Mouse (Mus musculus) gastrocnemius, adult 2 months (tissue): Measurements from ENCODE around the gene Scml4. TPM values are rescaled to one million over a fixed set of nuclear protein-coding genes. Genes with fewer than 3 reads are reported as not detected.

Source experiments
- DNase-seq: peaks from one replicate; pipeline ENCODE4 v3.0.0; 2022
- H3K27ac ChIP-seq: fragments of 200-600 bp; 2 replicates; pipeline ENCODE4 v1.8.1; 2022; ENCODE audit warnings: mild to moderate bottlenecking
- H3K4me3 ChIP-seq: fragments of 200-600 bp; 2 replicates; pipeline ENCODE4 v1.8.1; 2022; ENCODE audit warnings: mild to moderate bottlenecking, moderate library complexity
- CTCF ChIP-seq: fragments of 200-600 bp; IDR thresholded peaks from 2 replicates; pipeline ENCODE4 v1.8.1; 2022; ENCODE audit warnings: antibody characterized with exemption, mild to moderate bottlenecking, moderate library complexity
- intact Hi-C: fragments of 180-260 bp; cut with DNase I; formaldehyde crosslinking; loops from one replicate; pipeline ENCODE4 v1.15.1; 2025
- total RNA-seq, 2 experiments: library from RNA; stranded (reverse); gene quantifications; 2 replicates each; pipeline ENCODE4 v1.2.3; 2021

Scml4 gene
- total RNA-seq, 2 experiments from 2014 or later, result 0.46 to 0.59 TPM

DNA sequence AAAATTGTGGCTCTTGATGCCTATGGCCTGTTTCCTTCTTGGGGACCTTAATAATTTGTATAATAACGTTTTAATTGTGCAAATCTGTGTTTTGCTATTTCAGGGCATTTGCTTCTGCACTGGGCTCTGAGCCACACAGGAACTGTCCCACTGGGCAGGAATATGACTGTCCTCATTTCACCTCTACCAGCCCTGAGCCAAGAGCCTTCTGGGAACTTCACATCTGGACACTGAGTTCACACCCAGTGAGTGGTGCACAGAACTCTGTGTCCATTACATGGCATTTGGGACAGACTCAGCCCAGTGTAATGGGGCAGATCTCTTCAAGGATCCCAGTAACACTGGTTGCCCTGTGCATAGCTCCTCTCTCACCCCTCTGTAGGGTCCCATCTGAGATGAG, 16.8 kb upstream of the Scml4 start:
- intact Hi-C loops, result loop anchor here (5.0 kb wide), 1 partner anchor 49 kb away; no protein-coding TSS in a partner anchor
- TF ChIP-seq CTCF, result no peak
- peak; percentile 59 for DNase-seq
- 0 out of 2 replicates have a peak overlapping the region, but pooled peaks have one; percentile 16 for H3K27ac ChIP-seq
- H3K4me3 ChIP-seq, result no peak overlapping the region

- TF ChIP-seq CTCF, result no peak
- no peak overlapping the region for H3K4me3 ChIP-seq
- no peak overlapping the region for H3K27ac ChIP-seq
- no peak for DNase-seq
- intact Hi-C loops, result no loop called here
Observed at GRCm38 (mm10) chr10:42845480-42845879, 14.7 kb upstream of the Scml4 start.

GRCm38 (mm10) chr10:42848179-42849080, 11.7 kb upstream of the Scml4 start:
- TF ChIP-seq CTCF, result no peak
- intact Hi-C loops, result no loop called here
- Histone ChIP-seq H3K27ac (no peak overlapping the region), H3K4me3 (no peak overlapping the region)
- DNase-seq, result no peak

DNA sequence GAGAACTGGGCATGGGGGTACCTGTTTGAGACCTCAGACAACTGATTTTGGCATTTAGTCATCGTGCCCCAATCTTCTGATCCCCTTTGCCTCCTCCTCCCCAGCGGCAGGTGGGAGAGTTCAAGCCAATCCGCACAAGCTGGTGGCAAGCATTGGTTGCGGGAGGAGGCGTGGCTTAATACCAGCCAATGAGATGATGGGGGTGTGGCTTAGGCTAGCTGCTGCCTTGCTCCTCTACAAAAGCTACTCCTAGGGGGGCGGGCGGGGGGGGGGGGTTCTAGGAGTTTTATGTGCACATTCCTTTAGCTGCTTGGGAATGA, 11.1 kb upstream of the Scml4 start:
- Histone ChIP-seq H3K27ac (no peak overlapping the region), H3K4me3 (no peak overlapping the region)
- no peak for TF ChIP-seq CTCF
- intact Hi-C loops, result no loop called here
- DNase-seq, result no peak

DNA sequence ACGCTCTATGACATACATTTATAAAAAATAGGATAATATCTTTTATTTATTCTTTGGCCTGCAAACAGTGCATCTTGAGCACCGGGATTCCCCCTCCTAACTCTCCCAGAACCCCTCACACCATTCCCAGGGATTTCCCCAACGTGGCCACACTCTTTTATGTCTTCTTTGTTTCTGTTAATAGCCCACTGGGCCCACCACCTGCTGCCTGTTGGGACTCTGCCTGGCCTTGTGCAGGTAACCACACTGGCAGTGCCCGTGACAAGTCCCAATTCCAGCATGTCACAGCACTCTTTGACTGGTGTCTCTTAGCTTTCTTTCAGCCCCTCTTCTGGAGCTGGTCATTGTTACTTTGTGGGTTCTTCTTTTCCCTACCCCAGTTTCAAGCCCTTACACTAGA, 5.3 kb upstream of the Scml4 start:
- H3K4me3 ChIP-seq, result no peak overlapping the region
- H3K27ac ChIP-seq, result no peak overlapping the region
- no peak for TF ChIP-seq CTCF
- DNase-seq, result no peak
- intact Hi-C loops, result no loop called here

- TF ChIP-seq CTCF, result no peak
- H3K27ac ChIP-seq, result no peak overlapping the region
- H3K4me3 ChIP-seq, result no peak overlapping the region
- intact Hi-C loops, result no loop called here
- DNase-seq, result peak; percentile 38
Observed at GRCm38 (mm10) chr10:42855250-42855649, 4.9 kb upstream of the Scml4 start.

- no peak for TF ChIP-seq CTCF
- Histone ChIP-seq H3K27ac (no peak overlapping the region), H3K4me3 (no peak overlapping the region)
- intact Hi-C loops, result no loop called here
- no peak for DNase-seq
Observed at GRCm38 (mm10) chr10:42856574-42856973, 3.6 kb upstream of the Scml4 start.

- intact Hi-C loops, result no loop called here
- no peak overlapping the region for H3K4me3 ChIP-seq
Observed at GRCm38 (mm10) chr10:42857021-42857420, 3.1 kb upstream of the Scml4 start.

DNA sequence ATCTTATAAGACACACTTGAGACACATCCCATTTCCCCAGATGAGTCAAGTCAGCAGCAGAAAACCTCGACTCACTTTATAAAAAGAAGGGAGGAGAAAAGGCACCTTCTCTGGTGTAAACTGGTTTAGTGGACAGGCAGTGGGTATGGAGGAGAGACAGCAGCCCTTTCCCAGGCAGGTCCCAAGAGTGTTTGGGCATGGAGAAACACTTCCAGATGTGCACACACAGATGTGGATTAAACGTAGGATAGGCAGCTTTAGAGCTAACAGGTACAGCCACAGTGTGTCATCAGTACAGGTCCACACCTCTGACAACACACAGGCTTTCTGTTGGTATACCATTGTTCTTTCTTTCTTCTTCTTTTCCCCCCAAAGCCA, 400 bp upstream of the Scml4 start:
- peak overlapping the region; percentile 70; the same call in 1 of the 2 replicates for H3K27ac ChIP-seq
- TF ChIP-seq CTCF, result no peak
- intact Hi-C loops, result no loop called here
- H3K4me3 ChIP-seq, result no peak overlapping the region
- DNase-seq, result no peak

More at GRCm38 (mm10) chr10:42857021-42857420, 3.1 kb upstream of the Scml4 start:
- no peak for DNase-seq
- TF ChIP-seq CTCF, result no peak
- no peak overlapping the region for H3K27ac ChIP-seq

DNA sequence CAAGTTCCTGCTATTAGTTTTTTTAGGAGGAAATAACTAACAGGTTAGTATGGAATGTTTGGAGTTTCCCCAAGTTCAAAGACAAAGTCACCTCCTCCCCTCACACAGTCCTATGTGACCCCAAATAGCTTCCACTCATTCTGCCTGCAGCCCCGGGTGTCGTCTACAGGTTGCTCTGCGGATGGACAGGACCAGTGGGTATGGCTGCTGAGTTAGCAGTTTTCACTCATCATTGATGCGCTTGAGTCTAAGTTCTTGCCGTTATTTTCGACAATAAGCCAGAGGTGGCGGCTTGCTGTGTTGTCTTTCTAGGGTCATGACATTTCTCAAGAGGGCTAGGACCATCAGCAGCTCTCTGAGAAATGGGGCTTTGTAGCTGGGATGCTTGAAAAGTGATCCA, 1.3 kb downstream of the Scml4 start:
- peak overlapping the region; percentile 86 for H3K27ac ChIP-seq
- intact Hi-C loops, result no loop called here
- DNase-seq, result no peak
- TF ChIP-seq CTCF, result no peak
- peak overlapping the region; percentile 68 for H3K4me3 ChIP-seq

DNA sequence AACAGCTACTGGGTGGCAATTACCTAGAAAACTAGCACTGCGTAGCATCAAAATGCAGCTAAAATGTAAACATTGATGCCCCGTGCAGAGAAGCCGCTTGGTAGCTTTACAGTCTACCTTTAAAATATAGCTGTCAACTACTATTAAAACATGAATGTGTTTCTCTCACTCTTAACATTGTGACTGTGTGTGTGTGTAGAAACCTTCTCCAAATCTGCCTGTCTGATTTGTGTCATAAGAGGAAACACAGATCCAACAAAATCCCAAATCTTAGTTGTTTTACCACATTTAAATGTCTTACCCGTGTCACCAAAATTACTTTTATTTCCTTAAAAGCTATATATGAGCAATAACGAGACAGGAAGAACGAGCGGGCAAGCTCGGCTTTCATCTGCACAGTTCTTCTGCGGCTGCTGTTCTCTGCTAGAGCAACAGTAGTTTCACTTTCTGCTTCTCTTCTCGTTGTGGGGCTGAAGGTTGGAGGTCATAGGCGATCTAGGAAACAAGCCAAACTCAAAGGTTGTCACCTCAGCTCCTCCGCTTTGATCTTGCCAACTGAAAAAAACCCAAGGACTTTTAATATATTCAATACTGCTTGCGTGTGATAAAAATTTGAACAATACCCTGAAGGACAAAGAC, 2.1 kb downstream of the Scml4 start:
- intact Hi-C loops, result no loop called here
- Histone ChIP-seq H3K4me3 (peak overlapping the region; percentile 68), H3K27ac (peak overlapping the region; percentile 86)
- TF ChIP-seq CTCF, result no peak
- DNase-seq, result peak; percentile 61

- TF ChIP-seq CTCF, result no peak
- intact Hi-C loops, result no loop called here
- peak overlapping the region; percentile 68 for H3K4me3 ChIP-seq
- H3K27ac ChIP-seq, result peak overlapping the region; percentile 86
- DNase-seq, result no peak
Observed at GRCm38 (mm10) chr10:42862806-42863205, 2.6 kb downstream of the Scml4 start.

DNA sequence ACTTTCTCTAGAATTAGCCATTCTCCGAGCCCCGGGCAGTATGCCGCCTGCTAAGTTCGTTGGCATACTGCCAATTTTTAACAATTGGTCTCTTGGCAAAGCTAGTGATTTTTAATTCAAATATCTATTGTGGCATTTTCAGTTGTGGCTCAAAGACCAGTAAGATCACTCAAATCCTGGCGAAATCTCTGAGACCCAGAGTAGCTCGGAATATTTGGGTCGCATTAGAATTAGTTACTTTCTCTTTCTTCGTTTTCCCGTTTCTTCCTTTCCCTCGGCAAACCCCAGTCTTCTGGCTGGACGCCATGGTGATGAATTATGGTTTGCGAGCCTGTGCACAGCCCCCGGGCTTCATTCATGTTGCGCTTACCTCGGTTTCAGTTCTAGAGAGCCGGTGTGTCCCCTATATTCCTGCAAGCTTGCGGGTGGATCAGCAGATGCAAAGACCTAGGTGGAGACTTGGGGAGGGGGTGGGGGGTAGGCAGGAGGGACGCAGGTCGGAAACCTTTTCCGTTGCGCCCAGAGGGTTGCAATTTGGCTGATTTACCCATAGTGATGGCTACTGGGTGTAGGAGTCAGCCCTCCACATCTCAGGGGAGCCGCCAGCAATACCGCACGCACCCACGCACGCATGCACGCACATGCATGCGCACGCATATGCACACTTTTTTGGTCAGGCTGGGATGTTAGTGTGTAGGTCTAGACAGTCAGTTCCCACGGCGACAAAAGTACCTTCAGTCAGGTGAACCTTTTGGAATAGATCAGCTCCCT, 3.6 kb downstream of the Scml4 start:
- TF ChIP-seq CTCF, result no peak
- peak; percentile 46 for DNase-seq
- intact Hi-C loops, result no loop called here
- peak overlapping the region; percentile 68 for H3K4me3 ChIP-seq
- H3K27ac ChIP-seq, result peak overlapping the region; percentile 86
